Mouse (Mus musculus): ENCODE results near the gene Arrb2. TPM values are rescaled to one million over a fixed set of nuclear protein-coding genes. Genes with fewer than 3 reads are reported as not detected.

Arrb2 gene
- total RNA-seq, 2 experiments from 2014 or later, result 6.2 to 8.1 TPM

DNA sequence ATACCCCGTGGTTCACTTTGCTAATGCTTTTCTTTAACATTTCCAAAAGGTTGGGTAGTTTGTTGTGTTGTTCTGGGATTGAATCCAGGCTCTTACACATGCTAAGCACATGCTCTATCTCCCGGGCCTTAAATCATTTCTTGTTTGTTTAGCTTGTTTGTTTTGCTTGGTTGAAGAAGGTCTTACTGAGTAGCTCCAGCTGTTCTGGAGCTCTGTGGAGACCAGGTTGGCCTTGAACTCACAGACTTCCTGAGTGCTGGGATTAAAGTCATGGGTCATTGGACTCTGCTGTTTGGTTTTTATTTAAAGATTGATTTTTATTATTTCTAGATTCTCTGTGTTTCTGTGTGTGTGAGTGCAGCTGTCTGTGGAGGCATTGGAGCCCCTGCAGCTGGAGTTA, 53.1 kb downstream of the Arrb2 start:
- intact Hi-C loops (cut with DNase I), result no loop called here
- no peak for DNase-seq

DNA sequence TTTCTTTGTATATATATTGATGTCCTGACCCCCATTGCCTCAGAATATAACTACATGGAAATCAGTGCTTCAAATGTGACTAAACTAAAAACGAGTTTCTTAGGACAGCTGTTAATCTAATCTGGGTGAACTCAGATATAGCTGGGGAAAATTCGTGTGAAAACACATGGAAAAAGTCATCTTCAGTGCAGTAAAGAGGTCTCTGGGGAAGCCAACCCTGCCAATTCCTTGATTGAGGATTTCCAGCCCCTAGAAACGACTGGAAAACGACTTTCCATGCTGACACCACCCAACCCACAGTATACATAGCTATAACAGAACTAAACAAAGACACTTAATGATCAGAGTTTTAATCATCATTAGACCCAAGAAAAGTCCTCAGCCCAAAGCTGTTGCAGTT, 55.4 kb downstream of the Arrb2 start:
- peak in 1 of 2 experiments; percentile 24 for DNase-seq
- intact Hi-C loops (cut with DNase I), result no loop called here

DNA sequence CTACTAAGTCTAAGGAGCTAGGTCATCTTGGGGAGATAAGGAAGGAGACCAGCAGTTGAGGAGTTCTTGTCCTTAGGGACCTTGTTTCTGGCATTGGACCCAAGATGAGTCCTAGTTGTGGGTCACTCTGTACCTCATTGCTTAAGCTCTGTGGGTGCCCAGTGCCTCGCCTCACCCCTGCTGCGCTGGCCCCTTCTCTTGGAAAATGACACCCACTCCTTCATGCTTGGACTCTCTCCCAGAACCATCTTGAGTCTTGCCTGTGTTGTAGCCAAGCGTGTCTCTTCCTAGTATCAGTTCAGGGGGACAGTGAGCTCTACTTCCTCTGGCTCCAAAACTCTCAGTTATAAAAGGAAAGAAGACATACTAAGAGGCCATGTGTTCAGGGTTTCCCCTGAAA, 56.7 kb downstream of the Arrb2 start:
- intact Hi-C loops (cut with DNase I), result no loop called here
- peak; percentile 27 to 41 for DNase-seq

DNA sequence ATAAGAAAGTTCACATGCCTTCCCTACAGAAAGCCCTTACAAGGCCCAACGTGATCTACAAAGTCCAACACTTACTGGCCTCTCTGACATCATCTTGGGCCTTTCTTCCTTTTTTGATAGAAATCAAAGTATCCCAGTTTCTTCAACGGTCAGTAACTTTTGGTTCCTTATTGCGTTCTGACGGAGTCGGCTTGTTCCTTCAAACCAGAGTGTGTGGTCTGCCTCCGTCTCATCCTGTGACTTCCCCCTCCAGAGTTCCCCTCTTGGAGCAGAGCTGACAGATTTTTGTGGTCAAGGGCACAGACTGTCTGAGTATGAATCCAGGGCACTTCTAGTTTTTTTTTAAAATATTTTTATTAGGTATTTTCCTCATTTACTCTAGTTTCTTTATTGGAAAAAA, 57.2 kb downstream of the Arrb2 start:
- intact Hi-C loops (cut with DNase I), result no loop called here
- DNase-seq, result no peak

Small RNA genes lying within 50 kb of the gene (microRNA-seq; reads per million reads assigned to microRNA genes)
- 0 to 0.36 reads per million in 2 experiments for gene Mir7115

Other genes with a start within 250 kb of the Arrb2 start
- under 1 TPM; 0.46 to 0.49 TPM for gene Slc16a11, start 219.9 kb upstream of the Arrb2 start, total RNA-seq (2021)
- under 1 TPM; 0.74 to 0.94 TPM for gene Slc16a13, start 211.6 kb upstream of the Arrb2 start, total RNA-seq (2021)
- 1 to 10 TPM; 3.7 to 6.5 TPM for gene Bcl6b, start 202.8 kb upstream of the Arrb2 start, total RNA-seq (2021)
- gene 0610010K14Rik, start 194.7 kb upstream of the Arrb2 start, total RNA-seq (2021), result 10 to 100 TPM; 29.3 to 31.9 TPM
- gene Gm21988, start 192.8 kb upstream of the Arrb2 start, total RNA-seq (2021), result 1 to 10 TPM; 1.3 to 2.4 TPM
- gene Rnasek, start 192.8 kb upstream of the Arrb2 start, total RNA-seq (2021), result 100 to 1,000 TPM in 1 of 2 experiments, 10 to 100 TPM in 1; 94.6 to 110 TPM
- 1 to 10 TPM in 1 of 2 experiments, under 1 TPM in 1; 0.82 to 1.2 TPM for gene Alox12, start 177.3 kb upstream of the Arrb2 start, total RNA-seq (2021)
- not detected for gene Alox12e, start 110.0 kb upstream of the Arrb2 start, total RNA-seq (2021)
- gene Alox15, start 80.6 kb upstream of the Arrb2 start, total RNA-seq (2021), result under 1 TPM in 1 of 2 experiments, not detected in 1; 0.87 TPM
- gene Pelp1, start 22.6 kb upstream of the Arrb2 start, total RNA-seq (2021), result 10 to 100 TPM; 16.1 to 20.9 TPM
- gene Med11, start 19.3 kb downstream of the Arrb2 start, total RNA-seq (2021), result 1 to 10 TPM; 4.2 to 6.8 TPM
- under 1 TPM; 0.10 to 0.61 TPM for gene Zmynd15, start 26.8 kb downstream of the Arrb2 start, total RNA-seq (2021)
- 1 to 10 TPM; 1.4 to 1.5 TPM for gene Cxcl16, start 27.3 kb downstream of the Arrb2 start, total RNA-seq (2021)
- gene Tm4sf5, start 72.6 kb downstream of the Arrb2 start, total RNA-seq (2021), result not detected
- not detected for gene Vmo1, start 82.0 kb downstream of the Arrb2 start, total RNA-seq (2021)
- gene Gltpd2, start 86.6 kb downstream of the Arrb2 start, total RNA-seq (2021), result not detected
- 100 to 1,000 TPM; 242 TPM for gene Psmb6, start 92.7 kb downstream of the Arrb2 start, total RNA-seq (2021)
- not detected for gene Gm40193, start 100.3 kb downstream of the Arrb2 start, total RNA-seq (2021)
- gene Pld2, start 107.4 kb downstream of the Arrb2 start, total RNA-seq (2021), result 10 to 100 TPM; 15.0 to 17.2 TPM
- 10 to 100 TPM; 28.0 to 31.1 TPM for gene Mink1, start 130.2 kb downstream of the Arrb2 start, total RNA-seq (2021)
- not detected for gene 4930544D05Rik, start 183.2 kb downstream of the Arrb2 start, total RNA-seq (2021)
- gene Chrne, start 186.6 kb downstream of the Arrb2 start, total RNA-seq (2021), result 10 to 100 TPM; 18.0 to 28.1 TPM
- not detected for gene Gp1ba, start 206.5 kb downstream of the Arrb2 start, total RNA-seq (2021)
- gene Rnf167, start 214.6 kb downstream of the Arrb2 start, total RNA-seq (2021), result 10 to 100 TPM; 27.3 to 33.8 TPM
- 100 to 1,000 TPM; 308 to 309 TPM for gene Slc25a11, start 214.8 kb downstream of the Arrb2 start, total RNA-seq (2021)
- 100 to 1,000 TPM; 288 to 339 TPM for gene Pfn1, start 222.0 kb downstream of the Arrb2 start, total RNA-seq (2021)
- gene Eno3, start 224.6 kb downstream of the Arrb2 start, total RNA-seq (2021), result 1,000 to 10,000 TPM; 8,161 to 9,332 TPM
- gene Spag7, start 236.8 kb downstream of the Arrb2 start, total RNA-seq (2021), result 10 to 100 TPM; 78.9 to 81.6 TPM